Mouse (Mus musculus): ENCODE measurements around the gene Prss43. TPM values are rescaled to one million over a fixed set of nuclear protein-coding genes. Genes with fewer than 3 reads are reported as not detected.

The Prss43 gene
- polyA plus RNA-seq, 1 experiment from 2014 or later = not detected

DNA sequence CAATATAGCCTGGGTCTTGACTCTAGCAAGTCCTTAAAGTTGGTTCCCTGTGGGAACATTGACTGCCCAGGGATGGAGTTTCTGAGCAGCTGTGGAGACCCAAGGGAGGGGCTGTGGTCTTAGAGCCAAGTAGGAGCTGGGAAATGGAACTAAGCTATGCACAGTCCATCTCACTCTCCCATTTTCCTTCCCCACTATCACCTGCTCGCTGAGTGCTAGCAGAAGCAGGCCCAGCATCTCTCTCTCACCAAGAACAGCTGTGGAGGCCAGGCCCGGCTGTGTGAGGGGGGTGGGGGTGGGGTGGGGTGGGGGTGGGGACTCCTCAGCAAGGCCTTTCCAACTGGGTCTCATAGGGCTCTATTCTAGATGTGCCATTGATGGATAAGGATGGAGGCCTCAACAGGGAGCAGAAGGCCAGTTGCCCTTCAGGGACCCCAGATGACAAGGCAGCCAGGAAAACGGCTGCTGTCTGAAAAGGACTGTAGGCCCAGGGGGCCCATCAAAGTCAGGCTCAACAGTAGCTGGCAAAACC is 48.2 kb downstream of the Prss43 start:
- no peak overlapping the region for H3K4me3 ChIP-seq
- no peak for ATAC-seq (ENCODE audit: extremely low read depth, insufficient number of reproducible peaks, low FRiP score, low TSS enrichment)
- H3K27ac ChIP-seq (replicated peaks) = no peak overlapping the region
- no peaks in the 10 kb centered on the region for H3K9me3 ChIP-seq
- H3K9ac ChIP-seq = no peak overlapping the region
- H3K4me2 ChIP-seq = no peak overlapping the region
- WGBS = 26% methylated on average over 3 of the region's 3 CpGs
- H3K27me3 ChIP-seq (replicated peaks) = peaks cover 58% of the 10 kb centered on the region
- H3K4me1 ChIP-seq = peaks cover 34% of the 10 kb centered on the region
- H3K36me3 ChIP-seq = no peaks in the 10 kb centered on the region

DNA sequence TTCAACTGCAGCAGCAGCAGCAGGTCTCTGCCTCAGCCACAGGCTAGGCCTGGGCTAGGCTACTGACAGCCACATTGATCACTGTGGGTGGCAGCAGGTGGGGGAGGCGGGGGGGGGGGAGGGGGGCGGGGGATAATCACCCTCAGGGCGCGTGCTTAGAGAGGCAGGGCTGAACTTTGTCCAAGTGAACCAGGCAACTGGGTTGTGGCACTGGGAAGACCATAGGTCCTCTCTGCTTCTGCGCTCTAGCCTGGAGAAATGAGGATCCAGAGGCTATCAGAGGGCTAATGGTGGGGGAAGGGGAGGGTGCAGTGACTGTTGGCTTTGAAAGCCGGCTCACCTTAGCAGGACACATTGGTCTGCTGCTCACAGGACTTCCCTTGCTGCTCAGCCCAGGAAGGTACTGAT is 48.8 kb downstream of the Prss43 start:
- 27% methylated on average over 5 of the region's 6 CpGs for WGBS
- ATAC-seq (ENCODE audit: extremely low read depth, insufficient number of reproducible peaks, low FRiP score, low TSS enrichment) = no peak
- H3K4me1 ChIP-seq = peaks cover 36% of the 10 kb centered on the region
- H3K27me3 ChIP-seq (replicated peaks) = peaks cover 64% of the 10 kb centered on the region
- H3K9me3 ChIP-seq = no peaks in the 10 kb centered on the region
- H3K9ac ChIP-seq = no peak overlapping the region
- no peak overlapping the region for H3K4me2 ChIP-seq
- no peak overlapping the region for H3K27ac ChIP-seq (replicated peaks)
- no peaks in the 10 kb centered on the region for H3K36me3 ChIP-seq
- no peak overlapping the region for H3K4me3 ChIP-seq

DNA sequence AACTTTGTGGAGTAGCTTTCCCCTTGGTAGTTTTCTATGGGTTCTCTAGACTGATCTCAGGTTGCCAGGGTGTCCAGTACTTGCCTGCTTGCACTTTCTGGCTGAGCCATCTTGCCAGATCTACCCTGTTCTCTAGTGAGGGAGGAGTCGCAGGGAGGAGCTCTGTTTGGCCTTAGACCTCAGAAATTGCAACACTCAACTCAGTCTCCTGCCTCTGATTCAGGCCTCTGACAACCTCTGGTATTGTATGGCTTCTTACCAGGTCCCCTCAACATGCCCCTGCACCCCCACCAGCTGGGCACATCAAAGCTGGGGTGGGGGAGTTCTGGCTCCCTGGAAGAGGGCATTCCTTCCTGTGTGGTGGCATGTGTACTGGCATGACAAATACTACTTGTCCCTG is 50.9 kb downstream of the Prss43 start:
- H3K27me3 ChIP-seq (replicated peaks) = peaks cover 80% of the 10 kb centered on the region
- 79% methylated on average over 1 of the region's 1 CpGs for WGBS

DNA sequence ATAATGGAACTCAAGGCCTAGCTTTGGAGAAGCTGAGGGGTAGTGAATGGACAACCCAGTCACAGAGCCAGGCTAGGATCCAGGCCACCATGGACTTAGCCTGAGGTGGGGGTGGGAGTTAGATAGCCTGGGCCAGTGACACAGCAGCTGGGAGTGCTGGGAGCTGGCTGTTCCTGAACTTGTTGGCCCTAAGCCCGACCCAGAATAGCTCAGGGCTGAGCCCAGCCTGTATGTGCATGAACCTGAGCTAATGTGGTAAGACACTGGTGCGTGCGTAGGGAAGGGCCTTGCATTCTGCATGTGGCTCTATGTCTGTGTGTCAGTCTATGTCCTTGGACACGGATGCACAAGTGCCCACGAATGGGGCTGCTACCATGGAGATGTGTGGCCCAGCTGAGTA is 51.4 kb downstream of the Prss43 start:
- Histone ChIP-seq H3K9me3 (no peaks in the 10 kb centered on the region), H3K36me3 (no peaks in the 10 kb centered on the region), H3K4me2 (no peak overlapping the region), H3K9ac (no peak overlapping the region), H3K27me3 (replicated peaks) (peaks cover 77% of the 10 kb centered on the region), H3K4me1 (peaks cover 45% of the 10 kb centered on the region), H3K27ac (replicated peaks) (peak overlapping the region; percentile 16; the same call in 1 of the 2 replicates), H3K4me3 (no peak overlapping the region)
- peak; percentile 14; the same call in 1 of the 2 replicates for ATAC-seq (ENCODE audit: extremely low read depth, insufficient number of reproducible peaks, low FRiP score, low TSS enrichment)
- 61% methylated on average over 5 of the region's 5 CpGs for WGBS

More for the DNA sequence above, 50.9 kb downstream of the Prss43 start:
- Histone ChIP-seq H3K36me3 (no peaks in the 10 kb centered on the region), H3K4me2 (no peak overlapping the region), H3K4me3 (no peak overlapping the region), H3K9ac (no peak overlapping the region), H3K9me3 (no peaks in the 10 kb centered on the region), H3K27ac (replicated peaks) (0 out of 2 replicates have a peak overlapping the region, but pooled peaks have one; percentile 3), H3K4me1 (peaks cover 45% of the 10 kb centered on the region)
- ATAC-seq (ENCODE audit: extremely low read depth, insufficient number of reproducible peaks, low FRiP score, low TSS enrichment) = no peak

DNA sequence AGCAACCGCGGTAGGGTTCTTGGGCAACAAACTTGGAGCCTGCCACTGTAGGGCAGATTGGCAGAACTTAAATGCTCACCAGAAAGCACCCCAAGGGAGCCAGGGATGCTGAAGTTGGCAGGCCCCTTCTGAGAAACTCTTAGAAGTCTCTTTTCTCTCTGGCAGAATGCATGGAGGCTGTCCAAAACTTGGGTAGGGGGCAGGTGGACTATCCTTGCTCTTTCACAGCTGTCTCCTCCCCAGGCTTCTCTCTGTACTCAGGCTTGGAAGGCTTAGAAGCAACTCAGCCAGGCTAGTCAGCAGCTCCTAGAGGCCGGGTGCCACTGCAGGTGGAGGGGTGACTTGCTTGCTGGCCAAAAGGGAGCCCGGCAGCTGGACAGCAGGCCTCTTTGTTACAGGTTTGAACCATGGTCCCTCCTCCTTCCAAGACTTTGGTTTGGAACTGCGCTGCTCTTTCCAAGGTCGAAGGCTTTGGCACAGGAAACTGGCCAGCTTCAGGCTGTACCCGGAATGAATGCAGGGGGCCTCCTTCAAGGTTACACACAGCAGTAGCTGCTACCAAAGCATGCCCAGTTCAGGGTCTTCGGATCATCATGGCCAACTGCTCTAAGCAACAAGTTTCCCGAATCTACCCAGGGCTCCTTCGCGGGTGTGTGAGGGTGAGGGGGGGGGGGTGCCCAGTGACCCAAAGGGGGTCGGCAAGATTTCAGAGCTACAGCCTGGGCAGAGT is 52.9 kb downstream of the Prss43 start, which contains the start of gene Als2cl:
Als2cl (plus strand) TSS at position 680 of the 730 bp plus-strand sequence.
- H3K9me3 ChIP-seq = no peaks in the 10 kb centered on the region
- peaks cover 63% of the 10 kb centered on the region for H3K27me3 ChIP-seq (replicated peaks)
- 14% methylated on average over 12 of the region's 12 CpGs for WGBS
- H3K9ac ChIP-seq = peak within 1 kb of the TSS; percentile 82
- peak within 1 kb of the TSS; percentile 72 for H3K4me3 ChIP-seq
- peak within 1 kb of the TSS; percentile 97 for H3K4me2 ChIP-seq
- peaks cover 35% of the 10 kb centered on the region for H3K4me1 ChIP-seq
- no peak for ATAC-seq (ENCODE audit: extremely low read depth, insufficient number of reproducible peaks, low FRiP score, low TSS enrichment)
- no peak within 1 kb of the TSS for H3K27ac ChIP-seq (replicated peaks)
- no peaks in the 10 kb centered on the region for H3K36me3 ChIP-seq

DNA sequence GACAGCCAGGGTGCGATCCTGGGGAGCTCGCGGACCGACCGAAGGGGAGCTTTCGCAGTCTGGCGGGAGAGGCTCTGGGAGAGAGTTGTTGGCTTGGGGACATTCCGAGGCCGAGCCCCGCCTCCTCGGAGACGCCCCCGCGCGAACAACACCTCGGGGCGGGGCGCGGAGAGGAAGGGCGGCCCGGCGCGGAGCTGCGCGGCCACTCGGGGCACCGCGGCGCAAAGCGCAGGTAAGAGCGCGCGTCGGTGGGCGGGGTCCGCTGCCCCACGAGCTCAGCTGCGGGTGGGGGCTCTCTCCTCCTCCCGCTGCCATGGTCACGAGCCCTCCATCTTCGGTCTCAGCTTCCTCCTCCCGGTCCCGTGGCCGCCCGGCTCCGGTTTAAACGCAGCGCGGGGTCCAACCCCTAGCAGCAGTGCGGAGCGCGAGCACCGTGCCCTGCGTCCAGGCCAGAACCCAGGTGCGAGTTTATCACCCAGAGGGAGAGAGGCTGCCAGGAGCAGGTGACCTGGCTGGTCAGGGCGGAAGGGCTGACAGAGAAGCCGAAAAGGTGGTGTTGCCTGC is 53.6 kb downstream of the Prss43 start, which contains the start of gene Tmie:
Tmie (minus strand) TSS at position 116 of the 564 bp plus-strand sequence.
- H3K4me2 ChIP-seq = peak within 1 kb of the TSS; percentile 97
- H3K9ac ChIP-seq = peak within 1 kb of the TSS; percentile 82
- peak; percentile 18; the same call in 1 of the 2 replicates for ATAC-seq (ENCODE audit: extremely low read depth, insufficient number of reproducible peaks, low FRiP score, low TSS enrichment)
- H3K36me3 ChIP-seq = no peaks in the 10 kb centered on the region
- no peaks in the 10 kb centered on the region for H3K9me3 ChIP-seq
- peaks cover 31% of the 10 kb centered on the region for H3K4me1 ChIP-seq
- peaks cover 61% of the 10 kb centered on the region for H3K27me3 ChIP-seq (replicated peaks)
- WGBS = under 1% methylated on average over 56 of the region's 57 CpGs
- H3K27ac ChIP-seq (replicated peaks) = no peak within 1 kb of the TSS
- peak within 1 kb of the TSS; percentile 72 for H3K4me3 ChIP-seq

DNA sequence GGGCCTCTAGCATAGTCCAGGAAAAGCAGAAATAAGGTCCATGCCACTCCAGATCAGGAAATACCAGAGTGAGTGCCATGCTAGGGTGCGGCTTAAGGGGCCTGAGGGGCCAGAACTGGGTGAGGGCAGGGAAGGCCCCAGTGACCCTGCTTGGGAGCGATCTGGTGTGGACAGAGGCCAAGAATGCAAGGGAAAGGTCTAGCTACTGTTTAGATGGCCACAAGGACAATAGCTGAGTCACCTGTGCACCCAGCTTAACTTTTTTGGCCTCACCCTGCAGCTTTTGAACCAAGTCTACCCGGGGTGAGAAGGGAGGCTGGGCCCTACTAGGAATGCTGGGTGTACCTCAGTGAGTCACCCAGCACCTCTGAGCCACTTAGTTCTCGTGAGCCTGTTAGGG is 54.3 kb downstream of the Prss43 start:
- WGBS = 67% methylated on average over 4 of the region's 4 CpGs
- H3K9me3 ChIP-seq = no peaks in the 10 kb centered on the region
- peak overlapping the region; percentile 97 for H3K4me2 ChIP-seq
- H3K27me3 ChIP-seq (replicated peaks) = peaks cover 56% of the 10 kb centered on the region
- peak overlapping the region; percentile 82 for H3K9ac ChIP-seq
- H3K27ac ChIP-seq (replicated peaks) = no peak overlapping the region
- H3K36me3 ChIP-seq = no peaks in the 10 kb centered on the region
- H3K4me3 ChIP-seq = peak overlapping the region; percentile 72
- no peak for ATAC-seq (ENCODE audit: extremely low read depth, insufficient number of reproducible peaks, low FRiP score, low TSS enrichment)
- peaks cover 31% of the 10 kb centered on the region for H3K4me1 ChIP-seq

Other genes starting within 250 kb of the Prss43 start
- 23.4 and 25.6 TPM in 2 replicates for gene Nradd, start 202.2 kb upstream of the Prss43 start, polyA plus RNA-seq (2015; fragmentation: Nextera tagmentation; extraction: Ambion mirVana)
- 1.3 and 1.8 TPM in 2 replicates for gene Nbeal2, start 172.5 kb upstream of the Prss43 start, polyA plus RNA-seq (2015; fragmentation: Nextera tagmentation; extraction: Ambion mirVana)
- 119 and 136 TPM in 2 replicates for gene Ccdc12, start 170.2 kb upstream of the Prss43 start, polyA plus RNA-seq (2015; fragmentation: Nextera tagmentation; extraction: Ambion mirVana)
- 3,771 and 4,285 TPM in 2 replicates for gene Myl3, start 84.8 kb upstream of the Prss43 start, polyA plus RNA-seq (2015; fragmentation: Nextera tagmentation; extraction: Ambion mirVana)
- gene Pth1r, start 79.5 kb upstream of the Prss43 start, polyA plus RNA-seq (2015; fragmentation: Nextera tagmentation; extraction: Ambion mirVana) = 31.2 and 33.3 TPM in 2 replicates
- gene Prss42, start 28.5 kb upstream of the Prss43 start, polyA plus RNA-seq (2015; fragmentation: Nextera tagmentation; extraction: Ambion mirVana) = 0.11 TPM in 1 of 2 replicates, not detected in the other
- not detected in 2 replicates for gene Prss44, start 12.7 kb upstream of the Prss43 start, polyA plus RNA-seq (2015; fragmentation: Nextera tagmentation; extraction: Ambion mirVana)
- not detected in 2 replicates for gene Prss45, start 7.9 kb downstream of the Prss43 start, polyA plus RNA-seq (2015; fragmentation: Nextera tagmentation; extraction: Ambion mirVana)
- not detected in 2 replicates for gene Prss46, start 17.8 kb downstream of the Prss43 start, polyA plus RNA-seq (2015; fragmentation: Nextera tagmentation; extraction: Ambion mirVana)
- 0.13 and 0.56 TPM in 2 replicates for gene Prss50, start 31.3 kb downstream of the Prss43 start, polyA plus RNA-seq (2015; fragmentation: Nextera tagmentation; extraction: Ambion mirVana)
- 0.88 and 0.97 TPM in 2 replicates for gene Als2cl, start 53.2 kb downstream of the Prss43 start, polyA plus RNA-seq (2015; fragmentation: Nextera tagmentation; extraction: Ambion mirVana)
- gene Tmie, start 53.4 kb downstream of the Prss43 start, polyA plus RNA-seq (2015; fragmentation: Nextera tagmentation; extraction: Ambion mirVana) = 0.16 and 0.20 TPM in 2 replicates
- not detected in 2 replicates for gene Fam240a, start 90.2 kb downstream of the Prss43 start, polyA plus RNA-seq (2015; fragmentation: Nextera tagmentation; extraction: Ambion mirVana)
- not detected in 2 replicates for gene Tdgf1, start 119.5 kb downstream of the Prss43 start, polyA plus RNA-seq (2015; fragmentation: Nextera tagmentation; extraction: Ambion mirVana)
- 2.3 and 2.6 TPM in 2 replicates for gene Lrrc2, start 124.9 kb downstream of the Prss43 start, polyA plus RNA-seq (2015; fragmentation: Nextera tagmentation; extraction: Ambion mirVana)
- 0.05 and 0.57 TPM in 2 replicates for gene Rtp3, start 163.9 kb downstream of the Prss43 start, polyA plus RNA-seq (2015; fragmentation: Nextera tagmentation; extraction: Ambion mirVana)
- gene Ltf, start 192.6 kb downstream of the Prss43 start, polyA plus RNA-seq (2015; fragmentation: Nextera tagmentation; extraction: Ambion mirVana) = 1.1 TPM in 2 replicates
- gene Ccrl2, start 230.8 kb downstream of the Prss43 start, polyA plus RNA-seq (2015; fragmentation: Nextera tagmentation; extraction: Ambion mirVana) = 2.5 and 2.8 TPM in 2 replicates